Mouse (Mus musculus) G1E-ER4 (cell line): ENCODE measurements at regions not wholly inside any gene's neighbourhood (a gene's known extent, or its start where the extent isn't known, plus 50 kb on each side); places are given as distances from the start of the nearest gene placed in this dataset.

Experiments used
- GATA1 ChIP-seq: IDR thresholded peaks from one replicate; pipeline ENCODE4 v1.8.0; 2012; ENCODE audit warnings: low read length, inconsistent platforms

DNA sequence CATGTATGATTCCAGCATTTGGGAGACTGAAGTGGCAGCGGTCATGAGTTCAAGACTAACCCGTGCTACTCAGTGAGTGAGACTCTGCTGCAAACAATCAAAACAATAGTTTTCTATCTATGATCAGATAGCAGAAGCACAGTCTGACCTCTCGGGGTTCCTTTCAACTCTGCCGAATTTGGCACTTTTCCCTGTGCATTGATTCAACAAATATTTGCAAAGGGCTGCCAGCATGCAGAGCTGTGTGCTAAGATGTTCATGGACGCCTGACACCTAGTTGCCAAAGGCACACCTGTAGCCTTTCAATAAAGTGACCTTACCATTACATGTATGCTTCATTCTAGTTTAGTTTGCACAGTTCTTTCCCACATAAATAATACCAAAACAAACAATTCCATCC is 118.7 kb upstream of the Tsc22d2 start:
- TF ChIP-seq GATA1: no peak

DNA sequence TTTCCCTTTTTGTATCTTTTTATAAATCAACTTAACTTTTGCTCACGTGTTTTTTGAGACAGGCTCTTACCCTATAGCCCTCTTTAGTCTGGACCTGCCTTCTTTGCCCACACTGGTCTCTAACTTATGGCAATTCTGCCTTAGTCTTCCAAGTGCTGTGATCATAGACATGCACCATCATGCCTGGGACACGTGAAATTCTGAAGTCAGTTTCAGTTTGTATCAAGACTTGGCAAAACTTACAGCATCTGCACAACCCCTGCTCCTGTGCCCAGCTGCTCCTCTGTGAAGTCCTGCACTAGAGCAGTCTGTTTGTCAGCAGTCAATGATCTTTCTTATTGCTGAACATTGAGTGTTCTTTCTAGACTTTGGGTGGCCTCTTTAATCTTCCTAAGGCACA is 114.3 kb upstream of the Tsc22d2 start:
- no peak for TF ChIP-seq GATA1

DNA sequence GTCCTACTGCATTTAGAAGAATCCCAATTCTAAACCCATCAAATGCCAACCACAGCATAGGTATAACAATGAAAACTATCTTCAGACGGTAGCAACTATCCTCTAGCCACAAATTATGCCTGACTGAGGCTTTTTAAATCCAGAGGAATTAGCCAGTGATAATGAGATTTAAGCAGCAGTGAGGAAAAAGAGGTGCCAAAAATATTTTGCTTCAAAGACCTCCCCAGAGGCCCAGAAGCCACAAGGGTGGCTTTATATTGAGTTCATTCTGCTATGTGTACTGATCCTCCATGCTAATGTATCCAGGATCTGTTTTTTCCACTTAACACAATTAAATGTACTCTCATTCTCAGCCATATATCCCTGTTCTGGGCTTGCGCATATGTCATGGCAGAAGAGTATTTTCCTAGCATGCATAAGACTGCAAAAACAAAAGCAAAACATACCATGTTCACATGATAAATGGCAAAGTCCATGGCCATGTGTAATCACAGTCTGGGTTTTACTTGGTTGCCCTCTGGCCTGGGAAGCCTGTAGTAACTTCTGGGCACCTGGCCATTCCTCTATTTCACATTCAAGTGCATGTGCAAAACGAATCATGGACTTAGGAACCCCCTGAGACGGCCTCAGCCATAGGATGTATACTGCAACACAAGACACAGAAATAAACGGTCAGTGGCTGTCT is 113.6 kb upstream of the Tsc22d2 start:
- TF ChIP-seq GATA1: no peak

DNA sequence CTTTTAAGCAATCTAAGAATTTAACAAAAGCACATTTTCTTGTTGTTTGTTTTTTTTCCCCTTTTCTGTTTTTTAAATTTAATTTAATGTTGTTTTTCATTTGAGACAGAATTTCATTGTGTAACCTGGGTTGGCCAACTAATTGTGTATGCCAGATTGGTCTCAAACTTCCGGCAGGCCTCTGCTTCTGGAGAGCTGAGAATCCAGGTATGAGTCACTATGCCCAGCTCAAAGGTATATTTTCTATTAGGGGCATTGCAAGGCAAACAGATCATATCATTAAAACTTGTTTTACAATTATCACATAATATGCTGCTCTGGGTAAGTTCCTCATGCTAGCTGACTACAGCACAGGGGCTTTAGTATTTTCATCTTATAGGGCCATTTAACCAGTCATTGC is 112.2 kb upstream of the Tsc22d2 start:
- no peak for TF ChIP-seq GATA1

DNA sequence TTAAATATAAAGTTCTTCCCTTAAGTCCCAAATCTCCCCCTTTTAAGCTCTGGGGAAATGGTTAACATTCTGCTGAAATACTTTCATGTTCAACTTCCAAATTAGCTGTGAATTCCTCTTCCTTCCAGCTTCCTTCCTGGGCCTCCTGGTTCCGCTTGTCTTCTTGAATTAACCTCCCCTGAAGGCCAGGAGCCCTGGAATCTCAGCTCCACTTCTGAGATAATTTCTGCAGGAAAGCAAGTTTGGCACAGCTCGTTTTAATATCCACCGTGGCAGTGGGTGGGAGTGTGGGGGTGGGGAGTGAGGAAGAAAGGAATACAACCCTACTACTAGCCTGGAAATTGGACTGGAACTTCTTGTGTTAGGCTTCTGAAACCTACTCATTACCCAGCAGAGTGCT is 110.8 kb upstream of the Tsc22d2 start:
- TF ChIP-seq GATA1: no peak

DNA sequence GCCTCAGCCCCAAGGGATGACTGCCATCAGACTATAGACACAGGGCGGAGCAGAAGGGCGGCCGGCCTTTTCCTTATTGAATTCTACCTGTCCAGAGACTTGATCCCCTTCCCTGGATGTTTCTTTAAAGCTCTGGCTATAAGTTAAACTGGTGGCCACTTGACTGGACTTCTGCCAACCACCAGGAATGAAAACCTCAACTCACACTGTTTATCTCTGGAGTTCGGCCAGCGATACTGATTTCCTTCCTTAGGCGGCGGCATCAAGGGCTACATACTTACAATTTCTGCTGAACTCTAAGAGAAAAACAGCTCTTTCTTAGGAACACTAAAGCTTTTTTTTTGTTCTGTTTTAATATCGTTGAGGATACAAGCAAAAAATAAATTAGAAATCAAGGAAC is 104.9 kb upstream of the Tsc22d2 start:
- no peak for TF ChIP-seq GATA1

DNA sequence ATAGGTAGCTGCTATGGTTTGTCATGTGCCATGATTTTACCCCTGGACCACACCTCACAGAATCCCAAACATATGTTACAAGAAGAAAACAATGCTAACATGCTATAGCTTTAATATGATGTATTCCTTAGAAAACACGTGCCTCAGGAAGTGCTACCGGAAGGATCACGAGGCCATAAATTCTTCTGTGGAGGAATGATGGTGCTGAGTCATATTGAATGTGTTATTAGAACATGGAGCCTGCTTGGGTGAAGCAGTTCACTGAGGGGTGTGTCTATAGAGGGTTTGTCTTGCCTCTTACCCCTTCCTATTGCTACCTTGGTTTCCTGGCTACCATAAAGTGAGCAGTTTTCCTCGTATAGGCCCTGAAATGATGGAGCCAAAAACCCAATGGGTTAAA is 104.1 kb upstream of the Tsc22d2 start:
- TF ChIP-seq GATA1: no peak

DNA sequence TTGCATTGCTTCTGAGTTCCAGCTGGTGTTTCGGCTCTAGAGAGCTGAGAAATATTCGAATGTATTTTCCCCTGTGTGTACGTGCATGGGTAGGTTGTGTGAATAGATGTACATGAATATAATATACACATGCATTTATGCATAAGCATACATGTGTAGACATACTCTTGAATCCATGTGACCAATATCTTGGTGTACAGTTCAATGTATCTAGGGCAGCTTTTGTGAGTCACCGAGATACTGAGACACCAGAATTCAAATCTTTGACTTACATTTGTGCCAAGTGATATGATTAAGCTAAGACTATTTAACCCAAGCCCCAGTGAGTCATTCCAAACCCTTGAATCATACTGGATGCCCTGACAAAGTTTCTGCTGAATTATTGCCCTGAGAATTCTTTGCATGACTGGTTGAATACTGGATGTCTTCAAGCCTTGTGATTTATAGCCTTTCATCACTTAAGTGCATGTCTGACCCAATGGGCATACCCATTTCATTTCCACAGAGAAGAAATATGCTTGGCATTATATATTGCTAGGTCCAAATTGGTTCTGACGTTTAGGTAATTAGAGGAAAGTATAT is 103.3 kb upstream of the Tsc22d2 start:
- TF ChIP-seq GATA1: no peak

DNA sequence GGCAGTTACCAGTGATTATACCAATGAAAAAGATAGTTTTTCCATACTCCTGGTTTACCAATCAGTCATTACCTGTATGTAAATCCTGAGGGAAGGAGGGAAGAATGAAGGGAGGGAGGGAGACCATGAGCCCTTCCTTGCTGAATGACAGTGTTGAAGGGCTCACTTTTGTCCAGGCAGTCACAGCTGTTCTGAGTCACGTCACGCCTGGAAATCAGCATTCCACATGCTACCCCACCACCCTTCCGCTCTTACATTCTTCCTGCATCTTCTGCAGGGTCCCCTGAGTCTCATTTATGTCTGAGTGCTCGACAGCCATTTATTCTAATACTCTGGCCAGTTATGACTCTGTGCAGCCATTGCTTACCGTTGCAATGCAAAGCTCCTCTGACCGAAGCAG is 101.9 kb upstream of the Tsc22d2 start:
- TF ChIP-seq GATA1: no peak

DNA sequence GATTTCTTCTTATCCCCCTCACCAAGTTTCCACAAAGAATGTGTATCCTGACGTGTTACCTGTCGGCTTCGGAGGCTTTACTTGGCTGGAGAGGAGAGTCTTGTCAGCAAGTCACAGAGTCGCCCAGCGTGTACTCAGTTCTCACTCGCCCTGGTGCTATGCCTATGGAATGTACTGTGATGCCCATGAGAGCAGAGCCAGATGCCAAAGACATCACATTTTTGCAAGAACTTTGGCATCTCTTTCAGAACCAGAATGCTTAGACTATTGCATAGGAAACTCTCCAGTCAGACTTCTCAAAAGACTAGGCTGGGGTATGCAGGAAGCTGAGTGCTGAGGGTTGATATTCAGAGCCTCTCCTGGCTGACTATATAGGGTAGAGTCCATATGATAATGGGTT is 99.3 kb upstream of the Tsc22d2 start:
- TF ChIP-seq GATA1: no peak

DNA sequence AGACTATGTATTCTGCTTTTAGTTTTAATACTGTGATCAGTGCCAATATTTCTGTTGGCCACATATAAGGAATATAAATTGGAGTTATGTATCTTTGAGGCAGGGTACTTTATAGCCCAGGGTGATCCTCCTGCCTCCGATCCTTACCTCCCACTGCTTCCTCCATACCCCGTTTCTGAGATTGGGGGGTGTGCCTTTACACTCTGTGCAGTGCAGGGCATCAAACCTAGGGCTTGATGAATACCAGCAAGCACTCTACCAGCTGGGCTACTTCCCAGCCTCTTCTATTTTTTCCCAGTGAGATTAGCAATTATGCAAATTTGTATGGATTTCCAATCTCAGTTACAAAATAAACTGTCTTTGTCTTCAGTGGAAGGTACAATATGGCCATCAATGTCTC is 97.3 kb upstream of the Tsc22d2 start:
- TF ChIP-seq GATA1: no peak

DNA sequence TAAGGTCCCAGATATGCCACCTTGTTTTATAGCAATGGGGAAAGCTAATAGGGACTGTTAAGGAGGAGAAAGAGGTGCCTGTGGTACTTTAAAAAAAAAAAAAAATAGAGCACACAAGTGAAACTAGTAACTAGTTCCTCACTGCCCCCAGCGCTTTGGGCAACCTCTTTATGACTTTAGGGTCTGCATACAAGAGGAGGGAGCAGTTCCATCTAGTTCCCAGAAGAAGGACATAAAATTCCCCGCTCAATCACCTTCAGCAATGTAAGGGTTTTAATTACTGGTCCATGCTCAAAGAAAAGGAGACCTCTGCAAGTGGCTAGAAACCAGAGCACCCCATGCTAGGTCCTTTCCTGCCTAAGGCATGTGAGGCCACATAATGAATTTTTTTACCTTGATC is 95.8 kb upstream of the Tsc22d2 start:
- TF ChIP-seq GATA1: no peak

DNA sequence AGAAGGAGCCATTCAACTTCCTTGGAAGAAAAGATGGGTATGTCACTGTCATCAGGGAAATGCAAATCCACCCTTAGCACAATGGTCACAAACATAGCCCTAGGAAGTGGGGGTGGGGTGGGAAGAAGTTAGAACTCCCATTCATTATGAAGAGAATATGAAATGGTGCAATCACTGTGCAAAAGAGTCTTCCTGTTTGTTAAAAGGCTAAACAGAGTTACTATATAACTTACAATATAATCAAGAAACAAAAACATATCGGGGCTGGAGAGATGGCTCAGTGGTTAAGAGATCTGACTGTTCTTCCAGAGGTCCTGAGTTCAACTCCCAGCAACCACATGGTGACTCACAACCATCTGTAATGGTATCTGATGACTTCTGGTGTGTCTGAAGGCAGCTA is 95.1 kb upstream of the Tsc22d2 start:
- no peak for TF ChIP-seq GATA1

DNA sequence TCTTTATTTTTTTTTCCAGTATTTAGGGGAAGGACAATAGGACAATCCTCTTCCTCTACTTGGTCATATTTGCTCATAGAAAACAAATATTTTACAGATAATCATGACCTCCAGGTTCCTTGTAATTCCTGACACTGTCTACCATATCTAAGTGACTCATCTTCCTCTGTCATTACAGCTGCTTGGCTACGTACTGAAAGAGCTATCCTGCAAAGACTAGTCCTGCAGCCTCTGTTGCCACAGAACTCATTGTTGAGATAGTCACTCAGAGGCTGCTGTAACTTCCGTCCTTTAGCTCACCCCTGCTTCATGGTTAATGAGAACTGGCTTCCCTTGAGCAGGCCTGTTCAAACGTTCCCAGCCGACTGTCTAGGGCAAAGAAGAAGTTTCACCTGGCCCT is 93.7 kb upstream of the Tsc22d2 start:
- TF ChIP-seq GATA1: no peak

DNA sequence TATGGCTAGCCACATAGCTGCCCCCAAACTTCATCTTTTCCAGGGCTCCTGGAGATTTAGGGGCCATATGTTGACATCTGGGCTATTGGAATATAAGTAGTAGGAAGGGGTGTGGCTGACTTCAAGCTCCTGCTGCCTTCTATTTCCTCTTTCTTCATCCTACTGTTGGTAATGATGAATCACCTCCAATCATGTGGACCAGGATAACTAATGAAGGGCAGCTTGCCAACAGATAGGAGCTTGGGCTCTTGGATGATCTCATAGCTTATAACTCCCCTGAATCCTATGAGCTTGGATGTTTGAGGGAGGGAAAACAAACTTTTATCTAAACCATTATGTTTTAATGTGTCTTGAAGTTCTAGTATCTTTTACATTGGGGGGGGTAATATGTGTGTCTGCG is 92.2 kb upstream of the Tsc22d2 start:
- no peak for TF ChIP-seq GATA1

DNA sequence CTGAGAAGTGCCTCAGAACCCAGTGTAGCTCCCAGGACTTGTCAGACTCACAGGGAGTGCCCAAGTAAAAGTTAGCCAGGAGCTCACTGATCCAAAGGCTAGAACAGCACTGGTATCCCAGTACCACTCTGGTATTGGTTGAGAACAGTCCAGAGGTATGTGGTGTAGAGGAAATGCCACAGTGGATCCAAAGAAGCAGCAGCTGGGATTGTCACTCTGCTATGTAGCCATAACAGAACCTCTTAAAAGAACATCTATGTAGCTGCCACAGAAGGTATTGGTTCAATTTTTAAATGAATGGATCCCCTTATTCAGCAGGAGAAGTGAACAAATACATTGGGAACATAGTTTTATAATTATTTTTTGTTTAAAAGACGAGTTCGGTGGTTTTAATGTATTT is 86.8 kb upstream of the Tsc22d2 start:
- TF ChIP-seq GATA1: no peak

DNA sequence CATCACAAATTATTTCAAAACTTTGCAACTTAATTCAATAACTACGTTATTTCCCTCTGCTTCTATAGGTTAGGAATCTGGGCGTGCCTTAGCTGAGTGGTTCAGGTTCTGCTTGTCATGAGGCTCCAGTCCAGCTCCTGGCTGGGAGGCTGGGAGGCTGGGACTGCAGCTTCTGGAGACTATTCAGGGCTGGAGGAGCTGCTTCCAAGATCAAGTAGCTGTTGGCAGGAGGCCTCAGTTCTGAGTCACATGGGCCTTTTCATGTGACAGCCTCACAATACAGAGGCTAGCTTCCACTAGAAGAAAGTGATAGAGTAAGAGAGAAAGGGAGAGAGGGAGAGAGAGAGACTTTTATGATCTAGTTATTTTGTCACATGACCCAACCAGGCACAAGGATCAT is 84.3 kb upstream of the Tsc22d2 start:
- TF ChIP-seq GATA1: no peak

DNA sequence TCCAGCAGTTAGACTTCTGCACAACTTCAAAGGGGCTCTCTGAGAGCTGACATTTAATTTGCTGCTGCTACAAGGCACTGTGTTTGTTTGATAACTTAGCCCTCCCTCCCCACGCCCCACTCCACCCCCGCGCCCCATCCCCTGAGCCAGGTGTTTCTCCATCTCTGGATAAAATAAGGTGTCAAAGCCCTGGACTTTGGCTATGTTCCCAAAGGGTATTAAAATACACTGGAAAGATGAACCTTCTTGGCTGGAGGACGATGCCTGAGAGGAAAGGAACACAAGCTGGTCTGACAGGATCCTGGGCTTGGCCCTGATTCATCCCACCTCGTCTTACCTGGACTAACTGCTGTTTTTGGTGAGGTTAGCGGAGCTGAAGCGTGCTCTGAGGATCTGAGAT is 80.5 kb upstream of the Tsc22d2 start:
- TF ChIP-seq GATA1: no peak
